Mouse (Mus musculus) kidney, postnatal 36 days (tissue): Measurements from ENCODE around the gene Olfr463.
A peak's percentile ranks its signal among the peaks of the same experiment; 100 is the strongest.

Experiments used
- DNase-seq, 2 experiments: peaks; one replicate each; pipeline ENCODE4 v3.0.0; 2021 to 2022; ENCODE audit warnings: mixed read lengths in 2 of 2

The Olfr463 gene

GRCm38 (mm10) chr11:87846968-87847600 is 50.1 kb downstream of the Olfr463 start:
- peak; percentile 5 to 18 for DNase-seq
